ENCODE assay signal across 8 mouse cellular contexts in the genomic region with DNA sequence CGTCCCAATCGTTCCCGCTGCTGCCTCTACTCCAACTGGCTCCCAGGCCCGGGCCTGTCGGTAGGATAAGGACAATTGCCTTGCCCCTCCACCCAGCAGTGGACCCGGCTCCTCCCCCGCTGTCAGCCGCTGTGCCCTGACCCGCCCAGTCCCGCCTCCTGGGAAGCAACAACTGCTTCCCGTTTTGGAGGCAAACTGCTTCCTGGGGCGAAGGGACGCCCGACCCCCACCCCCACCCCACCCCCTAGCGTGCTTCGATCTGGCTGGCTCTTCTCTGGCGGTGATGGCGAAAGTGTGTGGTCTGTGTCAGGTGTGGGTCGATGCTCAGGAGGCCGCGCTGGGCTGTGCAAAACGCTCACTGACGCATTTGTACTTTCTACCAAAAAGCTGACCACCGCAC.
DNase-seq lines count a peak whose midpoint lies in the region; ATAC-seq lines count a peak whose summit lies in the region.

No protein-coding gene starts in this region.

- 16% methylated on average over 24 of the region's 24 CpGs for whole genome bisulfite sequencing in hindbrain, embryonic 11.5 days
- WGBS in liver, embryonic 12.5 days (ENCODE audit: insufficient replicate concordance): 18% methylated on average over 24 of the region's 24 CpGs
- WGBS in neural tube, embryonic 13.5 days: 18% methylated on average over 24 of the region's 24 CpGs

- no peaks in the 10 kb centered on the region for H3K9me3 ChIP-seq in hindbrain, embryonic 11.5 days (ENCODE audit: control insufficient read depth, low read length)
- H3K9me3 ChIP-seq in liver, embryonic 12.5 days (replicated peaks): no peaks in the 10 kb centered on the region
- H3K9me3 ChIP-seq in neural tube, embryonic 13.5 days: no peaks in the 10 kb centered on the region

- no peaks in the 10 kb centered on the region for H3K27me3 ChIP-seq in hindbrain, embryonic 11.5 days (ENCODE audit: control insufficient read depth, insufficient read depth, low read length)
- H3K27me3 ChIP-seq in liver, embryonic 12.5 days (replicated peaks): no peaks in the 10 kb centered on the region
- no peaks in the 10 kb centered on the region for H3K27me3 ChIP-seq in neural tube, embryonic 13.5 days

- H3K4me2 ChIP-seq in hindbrain, embryonic 11.5 days (replicated peaks; ENCODE audit: low read depth, low read length): peak overlapping the region; percentile 38
- H3K4me2 ChIP-seq in liver, embryonic 12.5 days: peak overlapping the region; percentile 51
- H3K4me2 ChIP-seq in neural tube, embryonic 13.5 days: peak overlapping the region; percentile 60

- peak overlapping the region; percentile 30 for H3K4me3 ChIP-seq in hindbrain, embryonic 11.5 days (ENCODE audit: low read depth, low read length)
- H3K4me3 ChIP-seq in liver, embryonic 12.5 days: peak overlapping the region; percentile 31
- peak overlapping the region; percentile 39 for H3K4me3 ChIP-seq in neural tube, embryonic 13.5 days

- H3K4me1 ChIP-seq in hindbrain, embryonic 11.5 days (replicated peaks; ENCODE audit: control insufficient read depth, insufficient read depth, low read length): no peaks in the 10 kb centered on the region
- H3K4me1 ChIP-seq in liver, embryonic 12.5 days: no peaks in the 10 kb centered on the region
- H3K4me1 ChIP-seq in neural tube, embryonic 13.5 days (replicated peaks): no peaks in the 10 kb centered on the region

- no peaks in the 10 kb centered on the region for H3K36me3 ChIP-seq in hindbrain, embryonic 11.5 days (ENCODE audit: control insufficient read depth, insufficient read depth, low read length)
- no peaks in the 10 kb centered on the region for H3K36me3 ChIP-seq in liver, embryonic 12.5 days
- no peaks in the 10 kb centered on the region for H3K36me3 ChIP-seq in neural tube, embryonic 13.5 days

- DNase-seq in retina, postnatal 1 day: peak; percentile 54
- no peak for DNase-seq in retina, embryonic 14.5 days (ENCODE audit: low spot score)
- DNase-seq in embryo, embryonic 11 days: peak; percentile 71
- peak; percentile 50 for DNase-seq in hindbrain, embryonic 11.5 days (ENCODE audit: low spot score)
- DNase-seq in c-Kit-positive CD71-positive TER-119-positive erythroid progenitor cells, embryonic 14.5 days (ENCODE audit: low spot score): no peak
- DNase-seq in T-cell, adult 2 months (ENCODE audit: low spot score): no peak

- ATAC-seq in hindbrain, embryonic 11.5 days (ENCODE audit: low FRiP score): peak; percentile 92
- ATAC-seq in liver, embryonic 12.5 days: peak; percentile 27; the same call in 1 of the 2 replicates
- peak; percentile 78 for ATAC-seq in neural tube, embryonic 13.5 days (ENCODE audit: low read depth)

- peak overlapping the region; percentile 20; the same call in 1 of the 2 replicates for H3K9ac ChIP-seq in hindbrain, embryonic 11.5 days (ENCODE audit: low read depth, low read length)
- no peak overlapping the region for H3K9ac ChIP-seq in liver, embryonic 12.5 days
- peak overlapping the region; percentile 65 for H3K9ac ChIP-seq in neural tube, embryonic 13.5 days

- no peak overlapping the region for H3K27ac ChIP-seq in hindbrain, embryonic 11.5 days (ENCODE audit: low read depth, low read length)
- H3K27ac ChIP-seq in liver, embryonic 12.5 days: no peak overlapping the region
- no peak overlapping the region for H3K27ac ChIP-seq in neural tube, embryonic 13.5 days (replicated peaks)

Comparison
In these comparisons a context has a peak if more than half of its experiments do, and no peak if none do; other contexts are left out.
1. DNase-seq: peak in retina, postnatal 1 day (single experiment), embryo, embryonic 11 days (single experiment) and hindbrain, embryonic 11.5 days (single experiment); none in retina, embryonic 14.5 days (single experiment), c-Kit-positive CD71-positive TER-119-positive erythroid progenitor cells, embryonic 14.5 days (single experiment) and T-cell, adult 2 months (single experiment).
2. ATAC-seq: peak in every context shown above with its lines; median percentile 92 in hindbrain, embryonic 11.5 days; 78 in neural tube, embryonic 13.5 days; 27 in liver, embryonic 12.5 days.
3. Peak in every context shown above with its lines, with median percentiles within 50 percentile points of each other: H3K4me2 ChIP-seq and H3K4me3 ChIP-seq.